Mouse (Mus musculus) 416B (cell line): ENCODE measurements around the gene Timp2.
A peak's percentile ranks its signal among the peaks of the same experiment; 100 is the strongest.

Source experiments
- DNase-seq: peaks from one replicate; pipeline ENCODE4 v3.0.0; 2011; ENCODE audit warnings: low read depth

The Timp2 gene

DNA sequence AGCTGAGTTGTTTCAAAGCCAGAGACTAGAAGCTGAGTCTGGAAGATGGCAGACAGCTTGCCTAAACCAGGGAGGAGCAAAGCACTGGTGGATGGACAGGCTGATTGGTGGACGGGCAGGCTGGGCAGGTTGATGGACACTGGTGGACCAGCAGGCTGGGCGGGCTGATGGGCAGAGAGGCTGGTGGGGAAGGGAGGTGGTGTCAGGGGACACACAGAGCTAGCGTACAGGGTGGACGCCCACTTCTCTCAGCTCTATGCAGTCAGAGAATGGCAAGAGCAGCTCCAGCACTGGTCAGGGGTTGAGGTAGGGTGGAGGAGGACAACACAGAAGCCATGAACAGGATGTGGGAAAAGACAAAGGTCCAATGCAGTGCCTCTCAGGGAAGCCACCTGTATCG, 13.7 kb upstream of the Timp2 start:
- no peak for DNase-seq

DNA sequence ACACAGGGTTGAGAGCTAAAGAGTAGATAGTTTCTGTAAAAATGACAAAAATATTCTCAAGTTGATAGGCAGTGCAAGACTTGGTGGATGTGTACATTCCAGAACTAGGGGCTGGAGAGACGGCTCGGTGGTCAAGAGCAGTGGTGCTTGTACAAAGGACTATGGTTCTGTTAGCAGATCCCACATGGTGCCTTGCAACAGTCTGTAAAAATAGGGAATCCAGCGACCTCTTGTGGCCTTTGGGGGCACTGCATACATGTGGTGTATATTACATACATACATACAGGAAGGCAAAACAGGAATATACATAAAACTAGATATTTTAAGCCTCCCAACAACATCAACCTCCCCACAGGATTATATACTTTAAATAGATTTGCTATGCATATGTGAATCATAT, 12.8 kb upstream of the Timp2 start:
- DNase-seq = peak; percentile 84

DNA sequence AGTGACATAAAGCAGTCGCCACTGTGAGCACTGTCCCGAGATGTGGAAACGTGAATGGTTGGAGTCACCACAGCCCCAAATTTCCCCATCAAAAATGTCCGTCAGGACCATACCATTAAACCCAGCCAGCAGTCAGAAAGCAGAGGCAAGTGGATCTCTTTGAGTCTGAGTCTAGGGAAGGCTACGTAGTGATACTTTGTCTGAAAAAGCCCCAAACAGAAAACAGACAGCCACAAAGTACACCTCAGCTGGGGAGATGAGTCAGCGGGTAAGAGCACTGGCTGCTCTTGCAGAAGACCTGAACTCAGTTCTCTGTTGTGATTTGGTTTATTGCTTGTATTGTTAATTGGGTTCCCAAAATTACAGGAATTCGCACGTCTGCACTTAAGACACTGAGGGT, 11.0 kb upstream of the Timp2 start:
- DNase-seq = no peak

DNA sequence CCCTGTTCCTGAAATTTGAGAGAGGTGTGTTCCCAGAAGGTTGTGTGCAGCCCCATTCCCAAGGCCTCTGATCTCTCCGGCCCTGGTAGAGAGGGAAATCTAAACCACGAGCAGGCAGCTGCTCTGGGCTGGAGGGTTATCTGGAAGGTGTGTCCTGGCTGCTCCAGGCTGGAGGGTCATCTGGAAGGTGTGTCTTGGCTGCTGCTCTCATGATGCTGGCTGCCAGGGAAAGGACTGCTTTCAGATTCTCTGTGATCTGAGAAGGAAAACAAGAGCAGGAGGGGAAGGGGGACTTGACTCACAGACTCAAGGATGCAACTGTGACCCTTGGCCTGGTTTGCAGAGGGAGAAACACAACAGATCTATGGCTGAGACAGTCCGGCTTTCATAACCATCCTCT, 10.6 kb upstream of the Timp2 start:
- no peak for DNase-seq

DNA sequence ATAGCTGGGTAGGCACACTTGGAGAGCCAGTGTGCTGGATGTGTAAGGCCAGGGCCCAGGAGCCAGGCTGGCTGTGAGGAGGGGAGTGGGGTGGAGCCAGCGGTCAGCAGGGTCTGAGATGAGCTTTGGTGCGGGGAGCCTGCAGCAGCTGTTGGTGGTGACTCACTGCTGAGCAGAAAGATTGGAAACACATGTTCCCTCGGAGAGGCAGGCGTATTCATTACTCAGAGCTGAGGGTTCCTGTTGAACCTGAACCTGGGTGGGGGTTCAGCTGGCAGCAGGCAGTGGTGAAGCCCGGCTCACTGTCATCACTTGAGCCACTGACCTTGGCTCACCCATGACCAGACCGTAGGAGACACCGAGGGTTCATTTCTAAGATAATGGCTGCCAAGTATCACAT, 9.6 kb upstream of the Timp2 start:
- DNase-seq = peak; percentile 92

DNA sequence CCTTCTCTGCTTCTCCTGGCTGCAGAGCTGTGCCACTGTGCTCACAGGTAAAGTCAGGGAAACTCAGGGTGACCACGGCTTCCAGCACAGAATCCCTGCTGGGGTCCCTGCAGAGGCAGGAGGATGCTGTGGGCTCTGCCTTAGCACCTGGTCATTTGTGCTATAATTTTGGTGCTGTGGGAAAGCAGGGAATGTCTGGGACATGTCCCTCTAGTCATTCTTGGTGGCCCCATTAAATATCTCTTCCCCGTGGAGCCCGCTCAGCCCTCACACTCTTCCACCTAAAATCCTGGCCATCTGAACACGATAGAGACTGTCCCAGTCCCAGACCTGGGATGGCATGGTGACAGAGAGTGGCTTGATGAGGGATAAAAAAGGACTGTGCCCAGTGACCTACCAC, 8.5 kb upstream of the Timp2 start:
- no peak for DNase-seq

DNA sequence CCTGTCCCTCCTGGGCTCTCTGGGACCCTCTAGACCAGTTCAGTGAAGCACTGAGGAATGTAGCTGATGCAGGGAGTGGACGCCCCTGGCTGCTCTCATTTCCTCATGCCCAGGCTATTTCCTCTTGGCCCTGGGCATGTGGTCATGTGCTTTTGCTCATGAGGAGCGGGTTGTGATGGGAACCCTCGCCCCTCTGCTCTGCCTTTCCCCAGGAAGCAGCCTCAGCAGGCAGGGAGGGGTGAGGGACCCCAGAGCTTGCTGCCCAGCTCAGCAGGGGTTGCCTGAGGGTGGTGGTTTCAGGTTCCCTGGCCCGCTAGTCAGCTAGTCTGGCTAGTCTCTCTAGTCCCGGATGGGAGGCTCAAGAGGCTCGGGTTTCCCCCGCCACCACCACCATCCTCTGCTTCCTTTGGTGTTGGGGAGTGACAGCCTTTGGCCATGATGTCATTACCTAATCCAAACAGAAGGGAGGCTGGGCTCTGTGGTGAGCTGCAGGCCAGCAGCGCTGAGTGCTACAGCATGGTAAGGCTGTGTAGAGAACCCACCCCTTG, 7.5 kb upstream of the Timp2 start:
- DNase-seq = peak; percentile 89

DNA sequence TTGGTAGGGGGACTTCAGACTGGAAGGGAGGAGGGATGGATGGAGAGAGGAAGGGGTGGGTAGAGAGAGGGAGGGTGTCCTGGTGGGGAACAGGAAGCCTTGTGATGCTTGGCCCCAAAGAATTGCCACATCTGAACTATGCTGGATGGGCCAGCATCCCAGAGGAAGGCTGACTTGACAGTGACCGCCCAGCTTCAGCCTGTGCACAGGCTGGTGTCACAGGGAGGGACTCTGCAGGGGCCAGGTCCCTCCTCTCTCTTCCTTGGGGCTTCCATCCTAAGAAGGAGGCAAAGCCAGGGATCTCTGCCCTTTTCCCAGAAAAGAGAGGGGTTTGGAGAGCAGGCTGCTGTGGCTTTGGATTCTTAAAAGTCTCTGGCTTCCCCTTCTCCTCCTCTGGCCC, 7.0 kb upstream of the Timp2 start:
- DNase-seq = no peak

DNA sequence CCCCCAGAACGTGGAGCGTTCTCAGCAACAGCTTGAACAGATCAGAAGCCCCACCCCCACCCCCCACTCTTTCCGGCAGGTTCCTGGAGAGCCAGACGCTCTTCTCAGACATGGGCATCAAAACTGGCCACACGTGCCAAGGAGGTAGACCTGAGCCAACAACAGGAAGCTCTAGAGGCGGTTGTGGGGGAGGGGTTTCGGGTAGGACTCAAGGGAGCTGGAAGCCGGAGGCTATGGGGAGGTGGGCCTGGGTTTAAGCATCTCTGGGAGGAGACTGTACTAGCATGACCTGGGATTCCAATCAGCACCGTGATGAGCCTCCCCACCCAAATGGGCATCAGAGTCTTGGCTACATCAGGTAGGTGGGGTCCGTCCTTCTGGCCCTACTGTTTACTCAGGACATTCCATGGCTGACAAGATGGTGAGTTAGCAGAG, 5.4 kb upstream of the Timp2 start:
- DNase-seq = no peak

DNA sequence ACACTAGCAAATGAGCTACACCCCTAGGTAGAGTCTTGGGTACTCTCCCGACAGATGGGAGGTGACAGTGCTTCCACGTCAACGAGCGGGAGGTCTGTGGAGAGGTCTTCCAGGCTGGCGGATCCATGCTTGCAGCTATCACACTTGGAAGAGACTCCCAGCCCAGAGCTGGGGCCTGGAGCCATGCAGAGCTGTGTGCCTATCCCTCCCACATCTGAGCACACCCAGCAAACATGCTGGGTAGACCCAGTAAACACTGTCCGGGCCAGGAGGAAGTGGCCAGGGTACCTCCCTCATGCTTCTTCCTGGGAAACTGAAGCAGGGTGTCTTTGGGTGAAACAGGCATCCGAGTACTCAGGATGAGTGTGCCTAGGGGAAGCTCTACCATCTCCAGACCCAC, 5.0 kb upstream of the Timp2 start:
- DNase-seq = no peak

DNA sequence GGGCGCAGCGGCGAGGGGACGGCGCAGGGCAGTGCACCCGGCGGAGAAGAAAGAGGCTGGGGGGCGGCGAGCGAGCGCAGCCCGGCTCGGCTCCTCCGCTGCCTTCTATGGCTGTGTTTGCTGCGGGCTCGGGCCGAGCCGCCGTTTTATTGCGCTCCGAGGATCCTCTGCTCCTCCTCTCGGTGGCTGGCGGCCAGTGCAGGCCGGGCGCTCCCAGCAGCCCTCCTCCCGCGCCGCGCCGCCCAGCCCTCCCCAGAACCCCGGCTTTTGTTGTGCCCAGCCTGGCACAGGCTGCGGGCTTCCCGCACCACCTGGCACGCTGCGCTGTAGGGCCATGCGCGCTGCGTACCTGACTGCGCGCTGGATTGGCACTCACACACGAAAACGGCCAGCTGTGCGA, 335 bp downstream of the Timp2 start:
- DNase-seq = no peak

DNA sequence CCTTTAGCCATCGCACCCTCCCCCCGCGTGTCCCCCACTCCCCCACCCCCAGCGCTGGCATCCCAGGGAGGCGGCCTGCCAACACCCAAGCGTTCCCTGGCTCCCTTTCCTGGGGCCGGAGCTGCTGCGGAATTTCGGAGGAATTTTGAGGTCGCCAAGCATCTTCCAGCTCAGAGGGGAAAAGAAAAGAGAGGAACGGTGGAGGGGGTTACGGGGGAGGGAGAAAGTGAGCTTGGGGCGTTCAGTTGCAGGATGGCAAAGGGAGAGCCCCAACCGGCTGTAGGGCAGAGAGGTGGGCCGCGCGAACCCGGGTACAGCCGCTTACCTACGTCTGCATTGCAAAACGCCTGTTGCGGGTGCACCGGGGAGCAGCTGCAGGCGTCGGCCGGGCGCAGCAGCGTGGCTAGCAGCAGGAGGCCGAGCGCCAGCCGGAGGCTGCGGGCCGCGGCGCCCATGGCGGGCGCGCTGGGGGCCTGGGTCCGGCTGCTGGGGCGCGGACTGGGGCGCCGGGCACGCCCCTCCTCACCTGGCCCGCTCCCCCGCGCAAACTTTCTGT, 826 bp downstream of the Timp2 start:
- no peak for DNase-seq

DNA sequence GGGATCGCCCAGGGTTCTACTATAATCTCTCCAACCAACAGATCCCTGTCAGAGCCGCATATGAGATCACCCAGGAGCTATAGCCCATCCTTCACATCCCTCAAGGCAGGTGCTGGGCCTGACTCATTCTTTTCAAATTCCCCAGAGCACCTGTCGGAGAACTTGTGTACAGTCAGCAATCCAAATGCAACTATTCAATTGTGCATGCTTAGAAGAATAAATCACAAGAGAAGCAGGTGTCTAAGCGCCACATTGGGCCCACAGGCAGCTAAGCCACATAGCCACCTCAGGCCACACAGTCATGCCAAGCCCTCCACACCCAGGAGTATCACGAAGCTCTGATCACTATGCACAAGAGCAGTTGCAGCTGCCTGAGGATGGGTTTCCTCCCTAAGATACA, 6.0 kb downstream of the Timp2 start:
- DNase-seq = no peak

DNA sequence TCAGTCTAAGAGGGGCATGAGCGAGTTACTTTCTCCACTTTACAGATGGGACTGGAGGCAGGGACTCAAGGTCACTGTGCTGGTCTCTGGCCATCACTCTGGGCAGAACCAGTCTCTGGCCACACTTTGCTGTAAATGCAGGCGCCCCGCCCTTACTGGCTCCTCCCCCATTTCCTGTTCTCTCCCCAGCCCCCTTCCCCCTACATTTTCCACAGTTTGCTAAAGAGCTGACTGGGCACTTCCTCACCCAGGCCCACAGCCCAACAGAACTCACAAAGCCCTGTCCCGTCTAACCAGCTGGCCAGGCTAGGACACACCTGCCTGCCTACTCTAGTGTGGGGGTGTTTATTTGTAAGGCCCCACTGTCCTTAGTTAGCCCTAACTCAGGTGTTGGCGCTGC, 6.7 kb downstream of the Timp2 start:
- DNase-seq = peak; percentile 72

DNA sequence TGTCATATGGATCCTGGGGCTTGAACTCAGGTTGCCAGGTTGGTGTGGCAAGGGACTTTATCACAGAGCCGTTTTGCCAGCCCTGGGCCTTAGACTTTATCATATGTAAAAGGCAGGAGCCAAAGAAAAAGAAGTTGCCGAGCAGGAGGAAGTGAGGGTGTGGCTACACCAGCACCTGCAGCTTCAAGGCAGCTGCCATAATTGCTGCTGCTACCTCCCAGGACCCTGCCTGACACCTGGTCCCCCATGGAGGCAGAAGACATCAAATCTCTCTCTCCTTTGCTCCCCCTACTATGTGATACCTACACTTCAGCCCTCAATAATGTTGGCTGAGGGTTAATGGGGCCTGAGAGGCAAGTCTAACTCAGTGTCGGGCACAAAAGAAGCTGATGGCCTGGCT, 7.1 kb downstream of the Timp2 start:
- peak; percentile 8 for DNase-seq

DNA sequence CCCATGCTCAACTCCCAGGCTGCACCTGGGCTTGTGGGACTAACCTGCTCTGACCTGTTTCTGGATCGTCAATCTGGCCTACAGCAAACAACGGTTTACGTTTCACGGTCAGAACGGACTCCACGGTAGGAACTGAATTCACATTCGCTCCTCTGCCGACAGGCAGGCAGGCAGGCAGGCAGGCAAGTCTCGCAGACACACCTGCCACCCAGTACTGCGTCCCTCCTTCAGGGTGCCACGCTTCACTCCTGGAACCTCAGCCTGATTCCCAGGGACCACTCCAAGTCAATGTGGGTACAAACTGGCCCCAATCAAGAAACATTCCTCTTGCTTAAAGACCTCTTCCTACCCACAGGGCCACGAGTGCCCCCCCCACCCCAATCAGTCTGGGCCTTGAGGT, 7.6 kb downstream of the Timp2 start:
- DNase-seq = no peak

DNA sequence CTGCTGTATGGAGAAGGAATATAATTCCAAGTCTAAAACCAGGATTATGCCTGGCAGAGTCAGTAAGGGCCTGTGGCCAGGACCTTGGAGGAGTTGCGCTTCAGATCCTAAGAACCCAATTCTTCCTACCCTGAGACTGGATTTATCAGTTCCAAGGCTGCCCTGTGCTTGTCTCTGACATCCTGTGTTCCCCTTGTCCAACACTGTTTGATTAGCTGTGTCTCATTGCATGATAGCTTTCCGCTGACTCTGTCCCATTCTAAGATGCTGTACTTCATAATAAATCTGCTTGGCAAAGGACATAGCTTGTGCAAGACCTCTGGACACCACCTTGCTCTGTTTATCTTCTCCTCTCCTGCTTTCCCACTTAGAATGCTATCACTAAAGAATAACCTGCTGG, 8.1 kb downstream of the Timp2 start:
- DNase-seq = no peak

DNA sequence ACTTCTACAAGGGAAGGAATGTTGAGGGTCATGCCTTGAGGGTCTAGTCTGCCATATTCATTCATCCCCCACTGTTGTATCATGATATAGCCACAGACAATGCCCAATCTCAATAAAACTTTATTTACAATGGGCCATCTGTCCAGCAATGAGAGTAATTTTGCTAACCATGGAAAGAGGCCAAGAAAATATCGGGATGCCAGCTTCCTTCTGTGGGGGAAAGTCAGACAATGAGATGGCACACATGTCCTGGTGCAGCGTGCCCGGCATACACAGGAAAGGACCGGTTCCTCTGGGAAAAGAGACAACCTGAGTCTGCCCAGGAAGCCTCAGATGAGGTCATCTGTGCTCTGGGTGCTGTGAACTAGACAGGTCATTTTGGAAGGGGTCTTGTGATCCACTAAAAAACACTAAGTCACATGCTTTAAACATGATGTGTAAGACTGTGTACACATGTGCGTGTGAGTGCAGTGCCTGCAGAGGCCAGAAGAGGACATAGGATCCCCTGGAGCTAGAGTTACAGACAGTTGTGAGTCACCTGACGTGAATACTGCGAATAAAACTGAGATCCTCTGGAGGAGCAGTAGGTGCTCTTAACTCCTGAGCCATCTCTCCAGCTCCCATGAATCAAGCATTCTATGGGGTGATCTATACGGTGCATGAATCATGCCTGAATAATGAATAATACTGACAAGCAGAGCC, 9.0 kb downstream of the Timp2 start:
- DNase-seq = peak; percentile 17

DNA sequence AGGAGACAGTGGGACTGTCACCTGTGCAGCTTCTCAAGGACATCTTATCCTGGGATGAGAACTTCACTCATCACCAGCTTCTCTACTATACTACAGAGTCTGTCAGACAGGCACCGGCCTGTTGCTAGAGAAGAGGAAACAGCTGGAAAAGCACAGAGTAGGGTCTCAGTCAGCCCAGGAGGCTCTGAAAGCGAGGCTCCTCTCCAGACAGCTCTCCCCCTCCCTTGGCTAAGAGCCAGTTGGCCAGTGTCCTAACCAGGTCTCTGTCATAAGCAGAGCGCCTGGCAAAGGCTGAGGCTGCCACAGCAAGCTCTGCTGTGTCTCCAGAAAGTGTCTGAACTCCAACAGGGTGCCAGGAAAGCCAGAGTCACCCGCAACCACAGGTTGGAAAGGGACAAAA, 9.8 kb downstream of the Timp2 start:
- peak; percentile 15 for DNase-seq

DNA sequence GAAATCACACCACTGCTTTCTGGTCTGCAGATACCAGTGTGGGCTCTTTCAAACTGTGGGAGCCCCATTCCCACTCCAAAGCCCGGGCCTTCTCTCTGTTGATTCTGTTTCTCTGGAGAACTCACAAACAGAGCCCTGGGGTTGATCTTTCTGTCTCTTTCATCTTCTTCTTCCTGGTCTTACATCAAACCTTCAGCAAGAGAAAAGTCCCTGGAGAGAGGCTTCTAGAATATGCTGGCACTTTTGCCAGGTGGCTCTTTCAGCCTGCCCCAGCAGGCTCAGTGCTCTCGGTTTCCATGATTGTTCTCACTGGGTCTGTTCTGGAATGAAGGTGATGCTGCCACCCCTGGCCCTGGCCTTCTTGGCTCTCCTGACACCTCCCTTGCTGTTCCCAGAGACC, 11.9 kb downstream of the Timp2 start:
- DNase-seq = no peak

DNA sequence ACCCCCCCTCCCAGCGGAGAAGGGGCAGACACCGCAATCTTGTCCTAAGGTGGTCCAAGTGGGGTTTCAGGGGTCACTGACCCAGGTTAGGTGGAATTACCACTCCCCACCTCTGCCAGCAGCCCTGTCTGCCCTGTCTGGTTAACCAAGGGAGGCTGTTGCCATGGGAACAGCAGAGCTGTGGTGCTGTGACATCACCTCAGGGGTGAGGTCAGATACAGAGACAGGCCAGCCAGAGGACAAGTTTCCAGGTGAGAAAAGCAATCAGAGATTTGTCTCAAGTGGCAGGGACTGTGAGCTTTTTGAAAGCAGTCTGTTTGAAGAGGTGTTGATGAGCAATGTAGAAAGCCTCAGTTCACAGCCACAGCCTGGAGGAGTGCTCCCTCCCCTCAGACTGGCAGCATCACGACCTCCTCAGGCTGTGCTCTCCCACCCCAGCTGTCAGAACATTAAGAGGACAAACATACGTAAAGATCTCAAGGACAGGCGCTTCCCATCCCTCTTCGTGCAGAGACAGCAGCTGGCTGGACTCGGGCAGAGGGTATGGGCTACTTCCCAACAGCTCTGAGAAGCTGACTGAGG, 13.0 kb downstream of the Timp2 start, which contains the start of gene Cep295nl:
Cep295nl (minus strand) TSS at position 101 of the 582 bp plus-strand sequence.
- DNase-seq = no peak

DNA sequence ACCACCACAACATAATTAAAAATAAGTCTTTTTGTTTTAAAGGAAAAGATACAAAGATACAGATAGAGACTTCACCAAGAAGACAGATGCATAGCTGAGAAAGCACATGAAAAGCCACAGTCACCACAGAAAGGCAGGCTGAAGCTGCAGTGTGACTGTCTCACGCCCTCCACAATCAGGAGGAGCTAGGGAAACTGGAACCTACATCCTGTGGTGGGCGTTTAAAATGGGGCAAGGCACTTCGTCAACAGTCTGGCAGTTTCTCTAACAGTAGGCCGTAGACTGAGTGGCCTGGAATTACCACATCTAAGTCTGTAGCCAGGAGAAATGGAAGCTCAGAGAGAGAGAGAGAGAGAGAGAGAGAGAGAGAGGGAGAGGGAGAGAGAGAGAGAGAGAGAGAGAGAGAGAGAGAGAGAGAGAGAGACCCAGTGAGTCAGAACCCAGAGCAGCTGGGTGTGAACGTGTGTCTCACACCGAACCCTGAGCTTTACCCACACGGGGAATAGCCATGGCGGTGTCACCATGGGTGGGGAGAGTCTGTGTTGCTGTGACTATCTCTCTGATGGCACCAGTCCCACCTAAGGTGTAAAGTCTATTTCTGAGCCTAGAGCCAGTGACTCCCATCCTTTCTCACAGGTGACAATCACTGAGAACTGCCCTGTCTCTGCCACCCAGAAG, 17.9 kb downstream of the Timp2 start:
- DNase-seq = peak; percentile 11

DNA sequence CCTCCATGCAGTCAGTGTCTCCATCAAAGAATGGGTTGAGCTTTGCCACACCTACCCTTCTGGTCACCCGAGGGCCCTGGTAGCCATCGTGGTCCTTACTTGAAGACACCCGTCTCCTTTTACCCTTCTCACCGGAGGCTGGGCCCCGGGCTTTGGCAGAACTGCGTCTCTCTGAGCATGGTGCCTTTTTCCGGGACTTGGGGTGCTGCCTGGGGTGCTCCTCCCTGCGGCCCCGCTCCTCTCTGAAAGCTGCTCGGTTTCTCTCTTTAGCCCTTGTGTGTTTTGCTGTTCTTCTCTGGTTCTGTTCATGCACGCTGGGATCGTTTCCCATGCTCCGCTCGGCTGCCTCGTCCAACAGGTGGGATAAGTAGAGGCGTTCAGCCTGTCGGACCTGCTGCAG, 22.1 kb downstream of the Timp2 start:
- no peak for DNase-seq
